Mouse (Mus musculus) midbrain, embryonic 14.5 days (tissue): ENCODE data around the gene Rffl. TPM values are rescaled to one million over a fixed set of nuclear protein-coding genes. Genes with fewer than 3 reads are reported as not detected.

ENCODE experiments used
- ATAC-seq: fragments of 200-750 bp; cut with Nextera tagmentation; 2 replicates; pipeline ENCODE4 v1.8.0; 2017; ENCODE audit warnings: moderate number of reproducible peaks, moderate library complexity; ENCODE audit not compliant: low FRiP score, low TSS enrichment
- DNase-seq: peaks from one replicate; pipeline ENCODE4 v3.0.0-alpha.2; 2015
- H3K27ac ChIP-seq: fragments of 300-500 bp; sonication (generic); replicated peaks from 2 replicates; pipeline ENCODE4 v1.5.1; 2014; ENCODE audit warnings: mild to moderate bottlenecking, low read depth, low read length, moderate library complexity
- H3K27me3 ChIP-seq: fragments of 300-500 bp; sonication (generic); 2 replicates; pipeline ENCODE4 v1.6.1; 2014; ENCODE audit warnings: low read length, control low read depth, mixed read lengths; ENCODE audit not compliant: control insufficient read depth, insufficient read depth
- H3K36me3 ChIP-seq: fragments of 300-500 bp; sonication (generic); 2 replicates; pipeline ENCODE4 v1.6.1; 2014; ENCODE audit warnings: low read length, control low read depth; ENCODE audit not compliant: control insufficient read depth, insufficient read depth
- H3K4me1 ChIP-seq: fragments of 300-500 bp; sonication (generic); 2 replicates; pipeline ENCODE4 v1.6.1; 2014; ENCODE audit warnings: mild to moderate bottlenecking, antibody characterized with exemption, low read length, control low read depth; ENCODE audit not compliant: control insufficient read depth, insufficient read depth
- H3K4me2 ChIP-seq: fragments of 300-500 bp; sonication (generic); 2 replicates; pipeline ENCODE4 v1.6.1; 2014; ENCODE audit warnings: mild to moderate bottlenecking, low read length, moderate library complexity
- H3K4me3 ChIP-seq: fragments of 300-500 bp; sonication (generic); replicated peaks from 2 replicates; pipeline ENCODE4 v1.5.1; 2014; ENCODE audit warnings: low read depth, low read length
- H3K9ac ChIP-seq: fragments of 300-500 bp; sonication (generic); replicated peaks from 2 replicates; pipeline ENCODE4 v1.6.1; 2014; ENCODE audit warnings: mild to moderate bottlenecking, low read length, moderate library complexity
- H3K9me3 ChIP-seq: fragments of 300-500 bp; sonication (generic); 2 replicates; pipeline ENCODE4 v1.6.1; 2016; ENCODE audit warnings: low read length, control low read depth, mixed read lengths; ENCODE audit not compliant: control insufficient read depth
- WGBS: fragments of 180-500 bp; shearing (Covaris S2); extraction: QIAGEN DNeasy Blood & Tissue Kit; methylation state at CpG from one replicate; pipeline ENCODE4 v1.1.7; 2014; 5-methylcytosine and 5-hydroxymethylcytosine counted together
- polyA plus RNA-seq: library from polyadenylated mRNA; unstranded; fragments of >200 nt; fragmentation: Nextera tagmentation; extraction: Ambion mirVana; gene quantifications from 2 replicates; pipeline ENCODE4 v1.2.1, GENCODE M21; 2014

The Rffl gene
- polyA plus RNA-seq, 1 experiment from 2014 or later, result 4.2 TPM

DNA sequence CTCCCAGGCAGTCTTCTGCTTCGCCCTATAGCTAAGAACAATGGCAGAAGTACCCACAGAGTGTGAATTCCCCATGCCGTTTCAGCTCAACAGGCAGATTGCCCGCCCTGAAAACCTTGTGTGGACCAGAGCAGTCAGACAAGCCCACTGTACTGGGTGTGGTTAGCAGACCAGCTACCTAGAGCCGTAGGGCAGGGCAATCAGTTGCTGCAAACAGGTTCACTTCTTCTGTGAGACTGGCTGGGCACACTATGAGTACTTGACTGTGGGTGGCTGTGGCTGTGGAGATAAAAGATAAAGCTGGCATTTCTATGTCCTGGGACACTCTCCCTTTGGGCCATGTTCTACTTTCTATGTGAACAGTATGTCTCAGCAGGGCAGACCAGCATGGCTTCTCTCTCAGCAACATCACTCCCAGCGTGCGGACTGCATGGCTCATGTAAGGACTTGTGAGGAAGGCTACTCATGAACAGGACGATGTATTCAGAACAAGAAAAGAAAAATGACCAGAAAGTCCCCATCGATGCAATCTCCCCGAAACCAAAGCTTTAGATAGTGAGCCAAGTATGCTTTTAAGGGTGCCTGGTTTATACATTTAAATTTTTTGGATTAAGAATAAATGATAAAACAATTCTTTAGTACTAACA lies 15.6 kb downstream of the Rffl start:
- Histone ChIP-seq H3K9ac (no peak overlapping the region), H3K4me1 (0 out of 2 replicates have a peak, but pooled peaks cover 2% of the 10 kb centered on the region), H3K27me3 (no peaks in the 10 kb centered on the region), H3K4me2 (no peak overlapping the region), H3K4me3 (no peak overlapping the region), H3K9me3 (no peaks in the 10 kb centered on the region), H3K27ac (no peak overlapping the region), H3K36me3 (no peaks in the 10 kb centered on the region)
- DNase-seq (no peak), ATAC-seq (no peak)
- WGBS, result 80% methylated on average over 9 of the region's 9 CpGs

DNA sequence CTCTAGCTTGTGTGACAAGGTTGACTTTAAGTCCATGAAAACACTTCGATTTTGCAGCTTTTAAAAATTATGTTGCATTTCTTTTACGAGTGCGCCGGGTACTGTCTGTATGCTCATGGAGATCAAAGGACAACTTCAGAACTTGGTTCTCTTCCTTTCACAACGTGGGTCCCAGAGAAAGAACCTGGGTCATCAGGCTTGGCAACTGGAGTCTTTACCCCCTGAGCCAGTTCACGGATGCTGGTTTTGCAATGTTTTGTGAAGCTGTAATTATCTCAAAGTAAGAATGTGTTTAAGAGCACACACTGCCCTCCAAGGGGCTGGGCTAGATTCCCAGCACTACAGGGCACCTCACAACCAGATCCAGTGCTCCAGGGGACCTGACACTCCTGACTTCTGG lies 16.9 kb downstream of the Rffl start:
- 92% methylated on average over 6 of the region's 6 CpGs for WGBS
- no peak overlapping the region for H3K9ac ChIP-seq
- H3K4me1 ChIP-seq, result peaks cover 8% of the 10 kb centered on the region; the same call in 1 of the 2 replicates
- ATAC-seq (no peak), DNase-seq (no peak)
- no peaks in the 10 kb centered on the region for H3K36me3 ChIP-seq
- no peak overlapping the region for H3K4me2 ChIP-seq
- no peak overlapping the region for H3K27ac ChIP-seq
- no peaks in the 10 kb centered on the region for H3K27me3 ChIP-seq
- no peaks in the 10 kb centered on the region for H3K9me3 ChIP-seq
- no peak overlapping the region for H3K4me3 ChIP-seq

DNA sequence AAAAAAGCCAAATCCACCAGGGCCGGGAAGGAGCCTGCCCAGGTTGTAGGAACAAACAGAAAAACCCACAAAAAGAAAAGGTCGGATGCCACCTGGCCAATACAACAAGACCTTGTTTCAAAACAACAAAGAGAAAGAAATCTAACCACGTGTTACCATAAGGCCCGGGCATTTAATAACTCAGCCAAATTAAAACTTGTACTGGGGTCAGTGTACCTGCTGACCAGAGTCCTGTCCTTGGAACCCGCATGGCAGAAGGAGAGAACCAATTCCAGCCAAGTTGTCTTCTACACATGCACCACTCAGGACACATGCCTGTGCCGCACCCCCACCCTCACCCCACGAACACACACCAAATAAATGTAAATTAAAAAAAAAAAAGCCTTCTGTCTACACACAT lies 18.1 kb downstream of the Rffl start:
- no peak overlapping the region for H3K27ac ChIP-seq
- H3K27me3 ChIP-seq, result no peaks in the 10 kb centered on the region
- no peaks in the 10 kb centered on the region for H3K36me3 ChIP-seq
- no peak overlapping the region for H3K4me3 ChIP-seq
- peaks cover 8% of the 10 kb centered on the region; the same call in 1 of the 2 replicates for H3K4me1 ChIP-seq
- no peak overlapping the region for H3K4me2 ChIP-seq
- H3K9me3 ChIP-seq, result no peaks in the 10 kb centered on the region
- H3K9ac ChIP-seq, result no peak overlapping the region
- ATAC-seq, result no peak
- DNase-seq, result no peak
- WGBS, result 95% methylated on average over 7 of the region's 7 CpGs

DNA sequence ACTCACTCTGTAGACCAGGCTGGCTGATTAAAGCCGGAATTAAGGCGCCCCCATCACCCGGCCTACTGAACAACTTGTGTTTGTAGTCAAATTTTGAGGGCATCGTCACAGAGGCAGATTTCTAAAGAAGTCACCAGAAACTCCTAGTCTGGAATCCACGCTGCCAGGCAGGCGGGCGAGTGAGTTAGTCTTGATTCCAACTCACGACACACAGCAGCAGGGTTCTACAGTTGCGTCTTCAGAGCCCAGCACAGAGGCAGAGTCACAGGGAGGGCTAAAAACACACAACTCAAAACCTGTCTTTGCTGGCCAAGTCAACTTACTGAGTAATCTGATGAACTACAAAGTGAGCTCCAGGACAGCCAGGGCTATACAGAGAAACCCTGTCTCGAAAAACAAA lies 18.5 kb downstream of the Rffl start:
- Histone ChIP-seq H3K27me3 (no peaks in the 10 kb centered on the region), H3K36me3 (no peaks in the 10 kb centered on the region), H3K4me1 (peaks cover 8% of the 10 kb centered on the region; the same call in 1 of the 2 replicates), H3K9me3 (no peaks in the 10 kb centered on the region), H3K9ac (no peak overlapping the region), H3K27ac (no peak overlapping the region), H3K4me3 (no peak overlapping the region), H3K4me2 (no peak overlapping the region)
- ATAC-seq, result no peak
- WGBS, result 81% methylated on average over 10 of the region's 10 CpGs
- DNase-seq, result no peak

DNA sequence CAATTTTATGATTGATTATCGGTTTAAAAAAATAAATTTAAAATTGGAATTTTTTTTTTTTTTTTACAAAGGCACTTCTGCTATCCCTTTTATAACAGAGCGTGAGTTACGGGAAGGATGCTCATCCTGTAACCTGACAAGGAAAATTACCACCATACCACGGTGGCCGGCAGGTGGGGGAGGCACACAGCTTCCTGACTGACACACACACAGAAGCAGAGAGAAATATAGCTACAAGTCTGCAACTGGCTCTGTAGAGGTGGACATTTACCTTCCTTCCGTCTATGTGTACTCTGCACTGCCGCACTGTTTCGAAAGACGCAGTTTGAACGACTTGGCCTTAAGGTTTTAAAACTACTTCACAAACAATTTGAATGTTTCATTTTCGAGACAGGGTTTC lies 18.9 kb downstream of the Rffl start:
- 88% methylated on average over 11 of the region's 11 CpGs for WGBS
- ATAC-seq, result no peak
- DNase-seq, result no peak
- no peaks in the 10 kb centered on the region for H3K27me3 ChIP-seq
- no peak overlapping the region for H3K27ac ChIP-seq
- H3K4me2 ChIP-seq, result peak overlapping the region; percentile 1; the same call in 1 of the 2 replicates
- no peaks in the 10 kb centered on the region for H3K9me3 ChIP-seq
- no peaks in the 10 kb centered on the region for H3K36me3 ChIP-seq
- H3K4me3 ChIP-seq, result no peak overlapping the region
- peaks cover 8% of the 10 kb centered on the region; the same call in 1 of the 2 replicates for H3K4me1 ChIP-seq
- H3K9ac ChIP-seq, result no peak overlapping the region; the same call in 1 of the 2 replicates

DNA sequence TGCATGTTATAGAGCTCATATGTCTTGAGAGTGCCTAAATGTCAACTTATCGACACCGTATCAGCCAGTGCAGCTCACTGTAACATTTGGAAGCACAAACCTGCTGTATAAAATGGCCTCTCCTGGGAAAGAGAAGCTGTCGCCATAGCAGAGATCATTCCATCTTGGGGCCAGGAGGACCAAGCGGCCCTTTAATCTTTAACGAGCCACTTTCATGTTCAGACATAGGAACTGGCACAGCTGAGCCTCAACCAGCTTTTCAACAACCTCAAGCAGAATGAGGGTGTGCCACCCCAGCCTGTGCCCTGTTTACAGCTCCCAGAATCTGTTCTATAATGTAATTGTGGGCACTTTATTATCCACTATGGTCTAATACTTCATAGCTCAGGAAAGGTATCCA lies 20.8 kb downstream of the Rffl start:
- DNase-seq, result peak; percentile 26
- Histone ChIP-seq H3K4me2 (no peak overlapping the region), H3K27ac (no peak overlapping the region; the same call in 1 of the 2 replicates), H3K9ac (no peak overlapping the region), H3K4me3 (no peak overlapping the region), H3K36me3 (no peaks in the 10 kb centered on the region), H3K9me3 (no peaks in the 10 kb centered on the region), H3K27me3 (no peaks in the 10 kb centered on the region), H3K4me1 (peaks cover 15% of the 10 kb centered on the region)
- ATAC-seq, result no peak
- WGBS, result 45% methylated on average over 5 of the region's 5 CpGs

DNA sequence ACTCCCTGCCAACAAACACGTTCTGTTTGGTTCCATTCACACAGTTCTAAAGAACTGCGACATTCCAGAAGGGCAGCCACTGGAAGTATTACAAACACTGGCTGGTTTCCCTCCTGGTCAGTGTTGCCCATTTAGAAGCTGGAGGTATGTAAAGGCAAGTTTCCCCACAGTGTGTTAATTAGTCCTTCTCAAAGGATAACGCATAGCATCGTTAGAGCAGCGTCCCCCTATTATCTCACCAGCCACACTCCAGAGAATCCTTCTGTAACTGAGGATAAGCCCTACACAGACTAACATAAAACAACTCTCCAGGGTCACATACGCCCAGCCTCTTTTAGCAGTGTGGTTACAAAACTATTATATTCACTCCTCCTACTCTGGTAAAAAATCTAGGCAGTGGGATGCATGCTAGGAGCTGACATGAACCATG lies 23.4 kb downstream of the Rffl start:
- ATAC-seq (no peak), DNase-seq (no peak)
- H3K36me3 ChIP-seq, result no peaks in the 10 kb centered on the region
- no peaks in the 10 kb centered on the region for H3K9me3 ChIP-seq
- H3K27ac ChIP-seq, result no peak overlapping the region
- WGBS, result 24% methylated on average over 6 of the region's 6 CpGs
- H3K27me3 ChIP-seq, result no peaks in the 10 kb centered on the region
- no peak overlapping the region for H3K9ac ChIP-seq
- no peak overlapping the region for H3K4me2 ChIP-seq
- H3K4me1 ChIP-seq, result peaks cover 15% of the 10 kb centered on the region
- H3K4me3 ChIP-seq, result no peak overlapping the region

DNA sequence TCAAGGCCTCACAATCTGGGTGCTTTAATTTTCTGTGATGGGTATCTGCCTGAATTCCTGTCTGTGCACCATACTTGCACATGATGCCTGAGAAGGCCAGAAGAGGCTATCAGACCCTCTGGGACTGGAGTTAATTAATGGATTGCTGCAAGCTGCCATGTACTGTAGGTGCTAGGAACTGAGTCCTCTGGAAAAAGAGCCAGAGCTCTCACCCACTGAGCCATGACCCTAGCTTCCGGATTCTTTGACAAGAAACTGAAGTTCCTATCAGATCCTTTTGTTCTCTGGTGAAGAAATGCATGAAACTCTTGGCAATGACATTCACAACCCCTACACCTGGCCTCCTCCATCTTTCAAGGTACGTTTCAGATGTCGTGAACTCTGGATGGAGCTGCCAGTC lies 24.1 kb downstream of the Rffl start:
- DNase-seq (no peak), ATAC-seq (no peak)
- 64% methylated on average over 3 of the region's 3 CpGs for WGBS
- no peaks in the 10 kb centered on the region for H3K36me3 ChIP-seq
- no peak overlapping the region for H3K9ac ChIP-seq
- H3K27me3 ChIP-seq, result no peaks in the 10 kb centered on the region
- H3K4me2 ChIP-seq, result no peak overlapping the region
- peaks cover 15% of the 10 kb centered on the region for H3K4me1 ChIP-seq
- no peaks in the 10 kb centered on the region for H3K9me3 ChIP-seq
- H3K4me3 ChIP-seq, result no peak overlapping the region
- no peak overlapping the region for H3K27ac ChIP-seq

DNA sequence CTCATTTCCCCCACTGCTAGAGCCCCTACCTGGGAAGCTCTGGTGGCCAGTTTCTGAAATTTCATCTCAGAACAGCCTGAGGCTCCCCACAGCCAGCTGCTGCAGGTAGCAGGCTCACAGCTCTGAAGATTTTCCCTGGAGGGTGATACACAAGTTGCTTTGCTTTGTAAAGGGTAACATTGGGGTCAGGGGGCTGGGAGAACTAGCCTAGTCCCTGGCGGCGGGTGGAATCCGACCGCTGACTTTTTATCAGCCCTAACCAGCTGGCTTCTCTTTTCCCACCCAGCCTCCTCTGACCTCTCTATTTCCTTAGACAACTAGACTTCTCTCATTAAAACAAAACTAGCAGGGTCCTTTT lies 25.0 kb downstream of the Rffl start:
- WGBS, result 19% methylated on average over 4 of the region's 4 CpGs
- Histone ChIP-seq H3K9ac (peak overlapping the region; percentile 26; the same call in 1 of the 2 replicates), H3K4me2 (peak overlapping the region; percentile 37), H3K27me3 (no peaks in the 10 kb centered on the region), H3K36me3 (no peaks in the 10 kb centered on the region), H3K9me3 (no peaks in the 10 kb centered on the region), H3K4me1 (peaks cover 13% of the 10 kb centered on the region), H3K27ac (0 out of 2 replicates have a peak overlapping the region, but pooled peaks have one; percentile 34), H3K4me3 (0 out of 2 replicates have a peak overlapping the region, but pooled peaks have one; percentile 9)
- DNase-seq (no peak), ATAC-seq (no peak)
